Mouse (Mus musculus): Measurements from ENCODE around the gene Ppp1r12c. TPM values are rescaled to one million over a fixed set of nuclear protein-coding genes. Genes with fewer than 3 reads are reported as not detected.

The Ppp1r12c gene
- polyA plus RNA-seq, 1 experiment from 2014 or later: 72.5 TPM

DNA sequence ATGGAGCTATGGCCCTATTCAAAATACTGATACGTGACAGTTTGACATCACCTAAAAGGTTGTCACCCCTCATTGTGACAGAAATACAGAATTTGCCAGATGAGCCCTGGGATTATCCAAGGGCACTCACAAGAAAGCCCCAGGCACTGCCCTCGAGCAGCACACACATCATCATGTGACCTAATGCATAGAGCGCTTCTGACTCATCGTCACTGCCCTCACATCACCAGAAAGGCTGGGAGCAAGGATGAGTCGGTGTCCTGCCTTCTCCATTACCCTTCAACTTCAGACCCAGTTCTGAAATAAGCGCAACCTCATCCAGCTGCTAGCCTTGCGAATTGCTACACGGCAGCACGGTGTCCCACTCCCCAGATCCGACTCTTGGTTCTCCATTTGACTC lies 60.9 kb downstream of the Ppp1r12c start:
- H3K4me1 ChIP-seq: peaks cover 5% of the 10 kb centered on the region
- H3K4me2 ChIP-seq (replicated peaks): no peak overlapping the region
- H3K9me3 ChIP-seq: no peaks in the 10 kb centered on the region
- no peak overlapping the region for H3K4me3 ChIP-seq
- H3K27ac ChIP-seq: no peak overlapping the region
- no peak for ATAC-seq (ENCODE audit: low FRiP score, low read depth)
- no peak overlapping the region for H3K9ac ChIP-seq
- WGBS: 94% methylated on average over 10 of the region's 10 CpGs
- H3K36me3 ChIP-seq: peaks cover 60% of the 10 kb centered on the region
- no peaks in the 10 kb centered on the region for H3K27me3 ChIP-seq (replicated peaks)

DNA sequence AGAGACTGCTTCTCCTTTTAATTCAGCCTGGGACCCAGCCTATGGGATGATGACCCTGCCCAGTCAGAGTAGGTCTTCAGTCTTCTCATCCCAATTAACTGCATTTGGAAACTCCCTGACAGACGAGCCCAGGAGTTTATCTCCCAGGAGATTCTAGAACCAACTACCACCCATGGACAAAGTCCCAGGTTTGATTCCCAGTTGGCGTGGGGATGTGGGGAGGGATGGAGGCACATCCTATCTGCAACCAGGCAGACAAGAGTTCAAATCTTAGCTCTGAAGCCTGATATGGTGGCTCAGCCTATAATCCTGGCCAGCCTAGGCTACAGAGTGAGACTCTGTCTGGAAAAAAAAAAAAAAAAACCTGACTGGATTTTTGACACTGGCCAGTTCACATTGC lies 63.8 kb downstream of the Ppp1r12c start:
- 86% methylated on average over 2 of the region's 2 CpGs for WGBS
- Histone ChIP-seq H3K36me3 (peaks cover 70% of the 10 kb centered on the region), H3K9ac (no peak overlapping the region), H3K4me2 (replicated peaks) (no peak overlapping the region), H3K4me3 (no peak overlapping the region), H3K4me1 (no peaks in the 10 kb centered on the region), H3K27me3 (replicated peaks) (no peaks in the 10 kb centered on the region), H3K27ac (no peak overlapping the region), H3K9me3 (no peaks in the 10 kb centered on the region)
- no peak for ATAC-seq (ENCODE audit: low FRiP score, low read depth)

DNA sequence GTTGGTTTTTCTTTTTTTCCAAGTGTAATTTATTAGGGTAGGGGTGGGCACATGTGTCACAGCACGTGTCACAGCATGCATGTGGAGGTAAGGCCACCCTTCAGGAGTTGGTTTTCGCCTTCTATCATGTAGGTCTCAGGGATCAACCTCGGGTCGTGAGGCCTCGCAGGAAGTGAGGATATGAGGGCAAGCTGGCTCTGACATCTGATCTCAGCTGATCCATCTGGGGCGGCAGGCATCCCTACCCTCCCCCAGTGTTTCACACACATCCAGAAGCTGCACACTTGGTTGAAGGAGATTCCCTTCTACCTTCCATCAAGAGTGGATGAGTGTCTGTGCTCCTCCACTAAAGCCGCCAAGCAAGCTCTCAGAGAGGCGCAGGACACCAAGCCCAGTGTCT lies 69.5 kb downstream of the Ppp1r12c start:
- peaks cover 63% of the 10 kb centered on the region for H3K36me3 ChIP-seq
- ATAC-seq (ENCODE audit: low FRiP score, low read depth): no peak
- 95% methylated on average over 8 of the region's 8 CpGs for WGBS

DNA sequence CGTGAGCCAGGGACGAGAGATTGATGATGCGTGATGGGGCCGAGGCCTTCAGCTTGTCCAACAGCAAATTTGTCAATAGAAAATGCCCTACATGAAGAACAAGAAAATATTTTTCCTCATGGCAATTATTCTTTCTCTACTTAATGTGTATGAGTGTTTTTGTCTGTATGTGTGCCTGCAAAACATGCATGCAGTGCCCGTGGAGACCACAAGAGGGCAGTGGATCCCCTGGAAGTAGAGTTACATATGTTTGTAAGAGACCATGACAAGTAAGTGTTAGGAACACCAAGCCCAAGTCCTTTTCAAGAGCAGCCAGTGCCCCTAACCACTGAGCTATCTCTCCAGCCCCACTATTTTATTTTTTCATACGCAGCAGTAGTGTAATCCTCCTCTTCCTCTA lies 69.9 kb downstream of the Ppp1r12c start:
- H3K4me3 ChIP-seq: no peak overlapping the region
- no peak overlapping the region for H3K4me2 ChIP-seq (replicated peaks)
- H3K9ac ChIP-seq: no peak overlapping the region
- H3K36me3 ChIP-seq: peaks cover 59% of the 10 kb centered on the region
- H3K27me3 ChIP-seq (replicated peaks): no peaks in the 10 kb centered on the region
- H3K27ac ChIP-seq: no peak overlapping the region
- H3K9me3 ChIP-seq: no peaks in the 10 kb centered on the region
- H3K4me1 ChIP-seq: no peaks in the 10 kb centered on the region
- no peak for ATAC-seq (ENCODE audit: low FRiP score, low read depth)
- WGBS: 81% methylated on average over 6 of the region's 6 CpGs

More for the DNA sequence above, 69.5 kb downstream of the Ppp1r12c start:
- no peaks in the 10 kb centered on the region for H3K27me3 ChIP-seq (replicated peaks)
- no peak overlapping the region for H3K27ac ChIP-seq
- no peaks in the 10 kb centered on the region for H3K4me1 ChIP-seq
- H3K9me3 ChIP-seq: no peaks in the 10 kb centered on the region
- H3K4me3 ChIP-seq: no peak overlapping the region
- H3K9ac ChIP-seq: no peak overlapping the region
- H3K4me2 ChIP-seq (replicated peaks): no peak overlapping the region

Small RNA genes lying within 50 kb of the gene (microRNA-seq; reads per million reads assigned to microRNA genes)
- gene Gm24605: not detected

Other genes starting within 250 kb of the Ppp1r12c start
- not detected in 2 replicates for gene Ncr1, start 164.0 kb downstream of the Ppp1r12c start, polyA plus RNA-seq (2016; fragmentation: Nextera tagmentation; extraction: Ambion mirVana)
- 0.36 and 0.68 TPM in 2 replicates for gene Gp6, start 103.9 kb downstream of the Ppp1r12c start, polyA plus RNA-seq (2016; fragmentation: Nextera tagmentation; extraction: Ambion mirVana)
- gene Rdh13, start 56.0 kb downstream of the Ppp1r12c start, polyA plus RNA-seq (2016; fragmentation: Nextera tagmentation; extraction: Ambion mirVana): 29.0 and 29.8 TPM in 2 replicates
- gene Eps8l1, start 41.0 kb downstream of the Ppp1r12c start, polyA plus RNA-seq (2016; fragmentation: Nextera tagmentation; extraction: Ambion mirVana): 8.7 and 8.9 TPM in 2 replicates
- 58.1 and 75.1 TPM in 2 replicates for gene Tnnt1, start 14.7 kb upstream of the Ppp1r12c start, polyA plus RNA-seq (2016; fragmentation: Nextera tagmentation; extraction: Ambion mirVana)
- gene Tnni3, start 22.5 kb upstream of the Ppp1r12c start, polyA plus RNA-seq (2016; fragmentation: Nextera tagmentation; extraction: Ambion mirVana): 2.8 and 2.9 TPM in 2 replicates
- 1.2 and 1.7 TPM in 2 replicates for gene Dnaaf3, start 30.8 kb upstream of the Ppp1r12c start, polyA plus RNA-seq (2016; fragmentation: Nextera tagmentation; extraction: Ambion mirVana)
- gene Syt5, start 45.9 kb upstream of the Ppp1r12c start, polyA plus RNA-seq (2016; fragmentation: Nextera tagmentation; extraction: Ambion mirVana): 27.9 and 28.6 TPM in 2 replicates
- not detected in 2 replicates for gene Ptprh, start 102.4 kb upstream of the Ppp1r12c start, polyA plus RNA-seq (2016; fragmentation: Nextera tagmentation; extraction: Ambion mirVana)
- 3.5 and 4.0 TPM in 2 replicates for gene Tmem86b, start 129.7 kb upstream of the Ppp1r12c start, polyA plus RNA-seq (2016; fragmentation: Nextera tagmentation; extraction: Ambion mirVana)
- gene Ppp6r1, start 157.3 kb upstream of the Ppp1r12c start, polyA plus RNA-seq (2016; fragmentation: Nextera tagmentation; extraction: Ambion mirVana): 11.1 and 13.9 TPM in 2 replicates
- 119 and 122 TPM in 2 replicates for gene Hspbp1, start 183.4 kb upstream of the Ppp1r12c start, polyA plus RNA-seq (2016; fragmentation: Nextera tagmentation; extraction: Ambion mirVana)
- gene Brsk1, start 188.9 kb upstream of the Ppp1r12c start, polyA plus RNA-seq (2016; fragmentation: Nextera tagmentation; extraction: Ambion mirVana): 5.0 and 5.5 TPM in 2 replicates
- gene Tmem150b, start 223.6 kb upstream of the Ppp1r12c start, polyA plus RNA-seq (2016; fragmentation: Nextera tagmentation; extraction: Ambion mirVana): 0.11 and 0.14 TPM in 2 replicates
- 96.5 and 98.5 TPM in 2 replicates for gene Kmt5c, start 238.4 kb upstream of the Ppp1r12c start, polyA plus RNA-seq (2016; fragmentation: Nextera tagmentation; extraction: Ambion mirVana)